Mouse (Mus musculus) testis, adult 2 months (tissue): Measurements from ENCODE around the gene Rgl2. TPM values are rescaled to one million over a fixed set of nuclear protein-coding genes. Genes with fewer than 3 reads are reported as not detected.
A peak's percentile ranks its signal among the peaks of the same experiment; 100 is the strongest.

ENCODE experiments used
- H3K27ac ChIP-seq: fragments of 200-500 bp; 2 replicates; pipeline ENCODE4 v1.5.1; 2012; ENCODE audit warnings: low read depth, low read length; ENCODE audit not compliant: control insufficient read depth, insufficient read depth
- H3K27me3 ChIP-seq: fragments of 200-500 bp; 2 replicates; pipeline ENCODE4 v1.6.1; 2012; ENCODE audit warnings: mild to moderate bottlenecking, low read length, moderate library complexity; ENCODE audit not compliant: control insufficient read depth, insufficient read depth
- H3K36me3 ChIP-seq: fragments of 200-500 bp; 2 replicates; pipeline ENCODE4 v1.6.1; 2012; ENCODE audit warnings: mild to moderate bottlenecking, low read length; ENCODE audit not compliant: control insufficient read depth, insufficient read depth
- H3K4me1 ChIP-seq: fragments of 200-500 bp; 2 replicates; pipeline ENCODE4 v1.6.1; 2012; ENCODE audit warnings: low read length; ENCODE audit not compliant: control insufficient read depth, insufficient read depth
- H3K4me3 ChIP-seq: fragments of 200-500 bp; 2 replicates; pipeline ENCODE4 v1.5.1; 2012; ENCODE audit warnings: low read depth, mild to moderate bottlenecking, low read length, moderate library complexity, mixed read lengths; ENCODE audit not compliant: control insufficient read depth
- CTCF ChIP-seq: fragments of 200-500 bp; IDR thresholded peaks from 2 replicates; pipeline ENCODE4 v1.5.1; 2012; ENCODE audit warnings: low read depth, mild to moderate bottlenecking, inconsistent platforms, low read length, moderate library complexity; ENCODE audit not compliant: control insufficient read depth, insufficient read depth, insufficient replicate concordance
- POLR2A ChIP-seq: fragments of 200-500 bp; IDR thresholded peaks from 2 replicates; pipeline ENCODE4 v1.6.1; 2012; ENCODE audit warnings: low read depth, mild to moderate bottlenecking, inconsistent platforms, low read length, moderate library complexity; ENCODE audit not compliant: control insufficient read depth
- polyA plus RNA-seq: library from polyadenylated mRNA; depleted of rRNA; stranded (reverse); fragments of >200 nt; gene quantifications from 2 replicates; pipeline ENCODE4 v1.2.3, GENCODE M21; 2012

The Rgl2 gene
- polyA plus RNA-seq, 1 experiment, result 93.0 TPM

GRCm38 (mm10) chr17:33953961-33954565, 24.7 kb downstream of the Rgl2 start:
- no peaks in the 10 kb centered on the region; the same call in none of the 2 replicates for H3K36me3 ChIP-seq

DNA sequence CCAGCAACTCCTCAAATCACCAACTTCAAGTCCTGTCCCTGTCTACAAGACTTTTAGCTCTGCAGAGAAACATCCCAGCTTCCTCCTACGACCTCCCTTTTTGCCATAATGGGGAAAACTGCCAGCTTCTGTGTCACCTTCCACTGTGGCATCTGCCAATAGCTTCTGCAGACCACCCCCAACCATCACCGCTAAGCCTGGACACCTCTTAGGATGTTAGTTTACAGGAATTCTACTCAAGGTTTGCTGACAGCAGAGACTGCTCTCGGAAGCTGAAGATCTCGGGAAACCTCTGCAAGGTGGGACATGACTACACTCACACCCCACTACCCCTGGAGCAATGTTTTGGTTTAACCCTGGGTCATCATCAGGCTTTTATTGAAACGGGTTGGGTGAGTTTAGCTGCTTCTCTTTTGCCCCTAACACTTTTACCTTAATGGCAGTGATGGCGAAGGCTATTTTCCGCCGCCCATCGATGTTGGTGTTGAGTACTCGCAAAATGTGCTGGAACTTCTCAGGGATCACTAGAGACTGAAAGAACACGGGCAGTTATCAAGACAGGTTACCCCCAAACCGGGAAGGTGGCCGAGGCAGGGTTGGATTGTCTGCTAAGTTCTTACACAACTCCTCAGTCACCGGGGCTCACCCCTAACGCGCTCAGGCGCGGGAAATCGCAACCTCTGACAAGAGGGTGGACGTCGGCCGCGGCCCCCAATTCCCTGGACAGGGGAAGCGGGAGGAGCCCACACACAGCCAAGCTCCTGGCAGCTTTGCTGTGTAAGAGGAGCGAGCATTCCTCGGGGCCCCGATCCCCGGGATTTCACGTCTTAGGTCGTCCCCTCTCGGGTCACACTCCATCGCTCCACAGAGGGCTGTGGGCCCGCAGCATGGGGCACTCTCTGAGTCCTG, 25.6 kb downstream of the Rgl2 start:
- Histone ChIP-seq H3K36me3 (no peaks in the 10 kb centered on the region; the same call in none of the 2 replicates), H3K4me1 (peaks cover 22% of the 10 kb centered on the region), H3K27me3 (no peaks in the 10 kb centered on the region), H3K4me3 (peak overlapping the region; percentile 99), H3K27ac (peak overlapping the region; percentile 85)
- no peak for TF ChIP-seq POLR2A

More at GRCm38 (mm10) chr17:33953961-33954565, 24.7 kb downstream of the Rgl2 start:
- H3K27ac ChIP-seq, result no peak overlapping the region
- H3K4me1 ChIP-seq, result peaks cover 22% of the 10 kb centered on the region
- no peaks in the 10 kb centered on the region for H3K27me3 ChIP-seq
- no peak overlapping the region for H3K4me3 ChIP-seq
- no peak for TF ChIP-seq CTCF
- no peak for TF ChIP-seq POLR2A

DNA sequence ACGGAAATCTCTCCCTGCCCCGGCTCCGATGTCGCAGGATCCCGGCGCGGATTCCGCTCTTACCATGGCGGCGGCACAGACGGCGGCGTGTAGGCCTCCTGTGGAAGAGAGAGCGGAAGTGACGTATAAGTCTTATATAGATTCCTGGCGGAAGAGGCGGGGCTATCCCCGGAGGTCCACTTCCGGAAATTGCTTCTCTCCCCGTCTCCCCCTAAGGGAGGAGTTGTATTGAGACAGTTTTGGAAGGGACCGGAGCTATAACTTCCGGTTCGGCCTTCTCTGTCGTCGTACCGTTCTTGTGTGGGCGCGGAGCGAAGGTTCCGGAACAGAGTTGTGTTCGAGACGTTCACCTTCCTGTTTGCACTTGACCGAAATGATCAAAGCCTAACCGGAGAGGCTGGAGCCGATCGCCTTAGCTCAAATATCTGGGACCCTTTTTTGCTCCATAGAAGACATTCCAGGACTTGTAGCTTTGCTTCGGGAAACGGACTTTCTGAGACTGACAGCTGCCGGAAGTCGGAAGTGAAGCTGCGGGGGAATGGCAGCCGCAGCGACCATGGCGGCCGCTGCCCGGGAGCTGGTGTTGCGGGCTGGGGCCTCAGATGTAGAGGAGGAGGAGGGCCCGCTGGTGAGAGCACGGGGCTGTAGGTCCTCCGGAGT, 26.3 kb downstream of the Rgl2 start, which contains the start of the genes Vps52 and Rps18:
Gene Vps52 (plus strand): TSS at position 258 of the 660 bp plus-strand sequence.
Gene Rps18 (minus strand): TSS at position 447 of the 660 bp plus-strand sequence.
- Histone ChIP-seq H3K36me3 (no peaks in the 10 kb centered on the region; the same call in none of the 2 replicates), H3K4me3 (peak within 1 kb of the TSS; percentile 99), H3K4me1 (peaks cover 17% of the 10 kb centered on the region), H3K27ac (peak within 1 kb of the TSS; percentile 95), H3K27me3 (no peaks in the 10 kb centered on the region)
- peak; percentile 97 for TF ChIP-seq POLR2A
- no peak for TF ChIP-seq CTCF

GRCm38 (mm10) chr17:33956336-33956735, 27.0 kb downstream of the Rgl2 start:
- peak overlapping the region; percentile 95 for H3K27ac ChIP-seq
- H3K36me3 ChIP-seq, result no peaks in the 10 kb centered on the region; the same call in none of the 2 replicates
- TF ChIP-seq CTCF (no peak), POLR2A (no peak)
- H3K27me3 ChIP-seq, result no peaks in the 10 kb centered on the region
- H3K4me1 ChIP-seq, result peaks cover 12% of the 10 kb centered on the region
- peak overlapping the region; percentile 99 for H3K4me3 ChIP-seq

GRCm38 (mm10) chr17:33957493-33957892, 28.1 kb downstream of the Rgl2 start:
- Histone ChIP-seq H3K4me1 (peaks cover 5% of the 10 kb centered on the region), H3K36me3 (no peaks in the 10 kb centered on the region; the same call in none of the 2 replicates), H3K4me3 (no peak overlapping the region), H3K27me3 (no peaks in the 10 kb centered on the region), H3K27ac (no peak overlapping the region)
- TF ChIP-seq CTCF, result no peak
- TF ChIP-seq POLR2A, result no peak

GRCm38 (mm10) chr17:33958451-33958850, 29.1 kb downstream of the Rgl2 start:
- Histone ChIP-seq H3K4me3 (no peak overlapping the region), H3K4me1 (peaks cover 5% of the 10 kb centered on the region), H3K27me3 (no peaks in the 10 kb centered on the region), H3K36me3 (no peaks in the 10 kb centered on the region; the same call in none of the 2 replicates), H3K27ac (no peak overlapping the region)
- TF ChIP-seq CTCF (no peak), POLR2A (no peak)

DNA sequence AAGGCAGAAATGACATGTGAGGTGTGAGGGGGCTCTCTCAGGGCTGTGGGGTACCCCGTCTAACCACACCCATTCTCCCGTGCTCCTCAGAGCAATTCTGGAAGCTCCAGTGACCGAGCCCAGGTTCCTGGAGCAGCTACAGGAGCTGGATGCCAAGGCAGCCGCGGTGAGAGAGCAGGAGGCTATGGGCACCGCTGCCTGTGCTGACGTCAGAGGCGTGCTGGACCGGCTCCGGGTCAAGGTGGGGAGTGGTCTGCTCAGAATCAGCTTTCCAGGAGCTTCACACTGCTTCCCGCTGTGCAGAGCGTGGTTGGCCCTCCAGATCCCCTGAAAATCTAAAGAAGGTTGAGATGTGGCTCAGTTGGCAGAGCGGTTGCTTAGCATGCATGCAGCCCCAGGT, 29.8 kb downstream of the Rgl2 start:
- no peak for TF ChIP-seq CTCF
- TF ChIP-seq POLR2A, result no peak
- peaks cover 5% of the 10 kb centered on the region for H3K4me1 ChIP-seq
- no peaks in the 10 kb centered on the region for H3K27me3 ChIP-seq
- no peaks in the 10 kb centered on the region; the same call in none of the 2 replicates for H3K36me3 ChIP-seq
- H3K4me3 ChIP-seq, result no peak overlapping the region
- no peak overlapping the region for H3K27ac ChIP-seq
